Mouse (Mus musculus) intestine, embryonic 16.5 days (tissue): Measurements from ENCODE around the gene Vmn1r191. TPM values are rescaled to one million over a fixed set of nuclear protein-coding genes. Genes with fewer than 3 reads are reported as not detected.
A peak's percentile ranks its signal among the peaks of the same experiment; 100 is the strongest.
"Not testable (repeated sequence)": the region's sequence is repeated elsewhere in the genome, so short reads cannot be mapped to it uniquely, and the experiment has no call there.

Experiments used
- ATAC-seq: fragments of 200-750 bp; cut with Nextera tagmentation; 2 replicates; pipeline ENCODE4 v1.8.0; 2017; ENCODE audit warnings: moderate TSS enrichment, moderate library complexity
- H3K27ac ChIP-seq: fragments of 300-500 bp; sonication (generic); 2 replicates; pipeline ENCODE4 v1.5.1; 2014; ENCODE audit warnings: mild to moderate bottlenecking, low read length
- H3K27me3 ChIP-seq: fragments of 300-500 bp; sonication (generic); replicated peaks from 2 replicates; pipeline ENCODE4 v1.6.1; 2014; ENCODE audit warnings: low read length, control low read depth, mixed read lengths; ENCODE audit not compliant: control insufficient read depth, insufficient read depth
- H3K36me3 ChIP-seq: fragments of 300-500 bp; sonication (generic); 2 replicates; pipeline ENCODE4 v1.6.1; 2014; ENCODE audit warnings: low read length, control low read depth; ENCODE audit not compliant: control insufficient read depth, insufficient read depth
- H3K4me1 ChIP-seq: fragments of 300-500 bp; sonication (generic); 2 replicates; pipeline ENCODE4 v1.6.1; 2014; ENCODE audit warnings: low read length, control low read depth, mixed read lengths; ENCODE audit not compliant: control insufficient read depth, insufficient read depth
- H3K4me2 ChIP-seq: fragments of 300-500 bp; sonication (generic); 2 replicates; pipeline ENCODE4 v1.6.1; 2014; ENCODE audit warnings: low read depth, low read length, control low read depth
- H3K4me3 ChIP-seq: fragments of 300-500 bp; sonication (generic); 2 replicates; pipeline ENCODE4 v1.5.1; 2014; ENCODE audit warnings: mild to moderate bottlenecking, low read length
- H3K9ac ChIP-seq: fragments of 300-500 bp; sonication (generic); 2 replicates; pipeline ENCODE4 v1.6.1; 2014; ENCODE audit warnings: low read depth, low read length
- H3K9me3 ChIP-seq: fragments of 300-500 bp; sonication (generic); 2 replicates; pipeline ENCODE4 v1.6.1; 2016; ENCODE audit warnings: low read length, control low read depth; ENCODE audit not compliant: control insufficient read depth
- WGBS: fragments of 180-500 bp; shearing (Covaris S2); extraction: QIAGEN DNeasy Blood & Tissue Kit; methylation state at CpG from one replicate; pipeline ENCODE4 v1.1.7; 2014; 5-methylcytosine and 5-hydroxymethylcytosine counted together
- polyA plus RNA-seq: library from polyadenylated mRNA; unstranded; fragments of >200 nt; fragmentation: Nextera tagmentation; extraction: Ambion mirVana; gene quantifications from 2 replicates; pipeline ENCODE4 v1.2.1, GENCODE M21; 2015

Vmn1r191 gene
- not detected in 2 replicates for polyA plus RNA-seq

GRCm38 (mm10) chr13:22183869-22184268, at the start of gene Vmn1r191:
Vmn1r191 (minus strand) TSS chr13:22183969.
- Histone ChIP-seq H3K4me1 (no peaks in the 10 kb centered on the region), H3K27ac (no peak within 1 kb of the TSS), H3K4me2 (no peak within 1 kb of the TSS), H3K9ac (no peak within 1 kb of the TSS), H3K36me3 (no peaks in the 10 kb centered on the region), H3K9me3 (no peaks in the 10 kb centered on the region), H3K4me3 (no peak within 1 kb of the TSS), H3K27me3 (no peaks in the 10 kb centered on the region)
- no peak for ATAC-seq
- WGBS, result 86% methylated on average over 1 of the region's 1 CpGs

GRCm38 (mm10) chr13:22223060-22223459, 39.3 kb upstream of the Vmn1r191 start, which contains the start of gene Vmn1r193:
Vmn1r193 (minus strand) TSS chr13:22223160.
- not testable (repeated sequence) for H3K4me2 ChIP-seq, H3K9me3 ChIP-seq, ATAC-seq, H3K36me3 ChIP-seq, H3K4me1 ChIP-seq, H3K4me3 ChIP-seq, H3K9ac ChIP-seq, H3K27me3 ChIP-seq, H3K27ac ChIP-seq
- 79% methylated on average over 1 of the region's 1 CpGs for WGBS

- H3K36me3 ChIP-seq, H3K9ac ChIP-seq, H3K27ac ChIP-seq, H3K4me1 ChIP-seq, H3K9me3 ChIP-seq, H3K27me3 ChIP-seq, H3K4me3 ChIP-seq, H3K4me2 ChIP-seq, ATAC-seq: not testable (repeated sequence)
- 77% methylated on average over 3 of the region's 3 CpGs for WGBS
Observed at GRCm38 (mm10) chr13:22192756-22193155, 9.0 kb upstream of the Vmn1r191 start.

GRCm38 (mm10) chr13:22191041-22191440, 7.3 kb upstream of the Vmn1r191 start, which contains the start of gene Vmn1r192:
Vmn1r192 (minus strand) TSS chr13:22191141.
- H3K36me3 ChIP-seq, result no peaks in the 10 kb centered on the region
- H3K9me3 ChIP-seq, result no peaks in the 10 kb centered on the region
- no peaks in the 10 kb centered on the region for H3K4me1 ChIP-seq
- H3K27me3 ChIP-seq, result no peaks in the 10 kb centered on the region
- no peak within 1 kb of the TSS for H3K27ac ChIP-seq
- no peak for ATAC-seq
- H3K9ac ChIP-seq, result no peak within 1 kb of the TSS
- no peak within 1 kb of the TSS for H3K4me2 ChIP-seq
- H3K4me3 ChIP-seq, result no peak within 1 kb of the TSS

GRCm38 (mm10) chr13:22190385-22190784, 6.6 kb upstream of the Vmn1r191 start:
- 42% methylated on average over 2 of the region's 2 CpGs for WGBS
- peak; percentile 82 for ATAC-seq

GRCm38 (mm10) chr13:22189313-22189712, 5.5 kb upstream of the Vmn1r191 start:
- peak; percentile 87 for ATAC-seq
- Histone ChIP-seq H3K27me3 (no peaks in the 10 kb centered on the region), H3K4me1 (no peaks in the 10 kb centered on the region), H3K4me2 (no peak overlapping the region), H3K4me3 (no peak overlapping the region), H3K27ac (no peak overlapping the region), H3K36me3 (no peaks in the 10 kb centered on the region), H3K9ac (no peak overlapping the region), H3K9me3 (no peaks in the 10 kb centered on the region)
- 33% methylated on average over 2 of the region's 2 CpGs for WGBS

More at GRCm38 (mm10) chr13:22190385-22190784, 6.6 kb upstream of the Vmn1r191 start:
- Histone ChIP-seq H3K4me1 (no peaks in the 10 kb centered on the region), H3K27ac (no peak overlapping the region), H3K9me3 (no peaks in the 10 kb centered on the region), H3K4me3 (no peak overlapping the region), H3K36me3 (no peaks in the 10 kb centered on the region), H3K4me2 (no peak overlapping the region), H3K9ac (no peak overlapping the region), H3K27me3 (no peaks in the 10 kb centered on the region)

GRCm38 (mm10) chr13:22168416-22168815, 15.4 kb downstream of the Vmn1r191 start:
- Histone ChIP-seq H3K4me1 (no peaks in the 10 kb centered on the region), H3K4me2 (no peak overlapping the region), H3K27me3 (no peaks in the 10 kb centered on the region), H3K9ac (no peak overlapping the region), H3K36me3 (no peaks in the 10 kb centered on the region), H3K9me3 (peaks cover 5% of the 10 kb centered on the region; the same call in 1 of the 2 replicates), H3K4me3 (no peak overlapping the region), H3K27ac (no peak overlapping the region)
- WGBS, result 93% methylated on average over 15 of the region's 15 CpGs
- ATAC-seq, result no peak

- not testable (repeated sequence) for H3K36me3 ChIP-seq, H3K9me3 ChIP-seq, H3K27me3 ChIP-seq, H3K4me2 ChIP-seq, H3K9ac ChIP-seq, H3K27ac ChIP-seq, H3K4me3 ChIP-seq, H3K4me1 ChIP-seq
- ATAC-seq, result peak; percentile 74
- 56% methylated on average over 5 of the region's 5 CpGs for WGBS
Observed at GRCm38 (mm10) chr13:22136495-22137293, 47.1 kb downstream of the Vmn1r191 start.
